Mouse (Mus musculus) limb, embryonic 15.5 days (tissue): Measurements from ENCODE around the gene Tbc1d17. TPM values are rescaled to one million over a fixed set of nuclear protein-coding genes. Genes with fewer than 3 reads are reported as not detected.

Experiments used
- ATAC-seq: fragments of 200-750 bp; cut with Nextera tagmentation; 2 replicates; pipeline ENCODE4 v1.8.0; 2017; ENCODE audit warnings: low read depth, moderate TSS enrichment; ENCODE audit not compliant: insufficient number of reproducible peaks, low FRiP score, low TSS enrichment
- H3K27ac ChIP-seq: fragments of 300-500 bp; sonication (generic); 2 replicates; pipeline ENCODE4 v1.5.1; 2015; ENCODE audit warnings: moderate library complexity, mild to moderate bottlenecking, inconsistent platforms
- H3K27me3 ChIP-seq: fragments of 300-500 bp; sonication (generic); 2 replicates; pipeline ENCODE4 v1.6.1; 2015; ENCODE audit warnings: inconsistent platforms
- H3K36me3 ChIP-seq: fragments of 300-500 bp; sonication (generic); 2 replicates; pipeline ENCODE4 v1.6.1; 2015; ENCODE audit warnings: inconsistent platforms
- H3K4me1 ChIP-seq: fragments of 300-500 bp; sonication (generic); 2 replicates; pipeline ENCODE4 v1.6.1; 2015; ENCODE audit warnings: inconsistent platforms
- H3K4me2 ChIP-seq: fragments of 300-500 bp; sonication (generic); 2 replicates; pipeline ENCODE4 v1.6.1; 2015; ENCODE audit warnings: mild to moderate bottlenecking, inconsistent platforms
- H3K4me3 ChIP-seq: fragments of 300-500 bp; sonication (generic); 2 replicates; pipeline ENCODE4 v1.5.1; 2015; ENCODE audit warnings: mild to moderate bottlenecking, inconsistent platforms
- H3K9ac ChIP-seq: fragments of 300-500 bp; sonication (generic); 2 replicates; pipeline ENCODE4 v1.6.1; 2015; ENCODE audit warnings: inconsistent platforms
- H3K9me3 ChIP-seq: fragments of 300-500 bp; sonication (generic); 2 replicates; pipeline ENCODE4 v1.6.1; 2016; ENCODE audit warnings: inconsistent platforms
- WGBS: fragments of 180-500 bp; shearing (Covaris S2); methylation state at CpG from one replicate; pipeline ENCODE4 v1.1.7; 2015; 5-methylcytosine and 5-hydroxymethylcytosine counted together
- microRNA counts: library from miRNA; unstranded; fragments of <30 nt; microRNA quantifications from one replicate; lab custom pipeline; 2016
- microRNA-seq: library from miRNA; unstranded; fragments of <30 nt; microRNA quantifications from one replicate; pipeline ENCODE4, GENCODE M21; 2016
- polyA plus RNA-seq: library from polyadenylated mRNA; unstranded; fragments of >200 nt; fragmentation: Nextera tagmentation; extraction: Ambion mirVana; gene quantifications from 2 replicates; pipeline ENCODE4 v1.2.1, GENCODE M21; 2015

Gene Tbc1d17
- polyA plus RNA-seq, 1 experiment from 2014 or later = 82.6 TPM

DNA sequence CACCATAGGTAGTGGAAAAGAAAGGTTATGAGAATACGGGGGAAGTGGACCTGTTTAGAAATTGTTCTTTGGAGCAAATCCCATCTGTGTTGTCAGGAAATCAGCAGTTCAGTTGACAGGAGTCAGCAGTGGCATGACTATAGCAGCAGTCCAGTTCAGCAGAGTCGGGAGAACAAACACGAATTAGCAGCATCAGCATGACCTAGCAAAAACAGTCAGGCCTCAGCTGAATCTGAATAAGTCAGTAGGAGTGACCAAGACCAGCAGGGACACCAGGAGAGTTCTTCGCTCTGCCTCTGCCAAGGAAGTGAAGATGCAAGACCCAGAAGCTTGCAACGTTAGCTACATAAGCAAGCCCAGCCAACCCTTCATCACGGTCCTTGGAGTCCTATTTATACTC, 56.1 kb downstream of the Tbc1d17 start:
- no peaks in the 10 kb centered on the region for H3K9me3 ChIP-seq
- no peak overlapping the region for H3K4me2 ChIP-seq
- H3K27me3 ChIP-seq = no peaks in the 10 kb centered on the region
- H3K9ac ChIP-seq = no peak overlapping the region
- no peaks in the 10 kb centered on the region for H3K36me3 ChIP-seq
- no peak overlapping the region for H3K4me3 ChIP-seq
- ATAC-seq = no peak
- no peaks in the 10 kb centered on the region for H3K4me1 ChIP-seq
- no peak overlapping the region for H3K27ac ChIP-seq
- 82% methylated on average over 6 of the region's 6 CpGs for WGBS

DNA sequence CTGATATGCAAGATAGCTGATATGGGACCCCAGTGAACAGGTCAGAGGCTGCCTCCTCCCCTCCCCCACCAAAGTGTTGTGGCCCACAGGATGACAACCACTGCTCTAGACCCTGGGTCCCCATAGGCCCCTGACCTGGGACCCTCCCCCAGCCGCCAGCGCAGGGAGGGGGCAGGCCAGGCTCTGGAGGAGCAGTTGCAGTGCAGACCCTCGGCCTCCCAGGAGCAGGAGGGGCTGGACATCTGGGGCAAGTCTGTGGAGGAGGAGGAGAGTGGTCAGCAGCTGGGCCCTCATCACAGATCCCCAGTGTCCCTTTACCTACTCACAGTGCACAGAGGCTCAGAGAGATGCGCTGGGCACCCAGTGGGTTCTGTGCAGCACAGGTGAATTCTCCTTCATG, 58.8 kb downstream of the Tbc1d17 start:
- 53% methylated on average over 4 of the region's 4 CpGs for WGBS
- no peak for ATAC-seq

DNA sequence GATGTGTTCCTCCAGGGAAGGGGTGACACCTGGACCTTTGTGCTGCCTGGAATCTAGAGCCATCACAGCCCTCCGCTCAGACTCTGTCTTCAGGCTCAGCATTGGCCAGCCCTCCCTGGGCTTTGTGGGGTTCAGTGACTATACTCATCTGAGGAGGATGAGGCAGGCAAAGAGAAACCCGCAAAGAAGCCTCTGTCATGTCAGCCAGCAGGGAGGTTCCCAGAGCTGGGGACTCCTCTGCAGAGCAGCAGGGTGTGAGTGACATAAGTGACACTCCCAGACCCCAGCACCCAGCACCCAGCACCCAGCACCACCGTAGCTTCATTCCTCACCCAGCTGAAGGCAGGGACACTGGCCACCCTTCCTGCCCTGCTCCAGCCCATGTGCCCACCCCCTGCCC, 59.3 kb downstream of the Tbc1d17 start:
- no peak overlapping the region for H3K4me2 ChIP-seq
- H3K27ac ChIP-seq = no peak overlapping the region
- no peak overlapping the region for H3K9ac ChIP-seq
- no peaks in the 10 kb centered on the region for H3K9me3 ChIP-seq
- H3K36me3 ChIP-seq = no peaks in the 10 kb centered on the region
- no peak for ATAC-seq
- H3K4me1 ChIP-seq = no peaks in the 10 kb centered on the region
- no peaks in the 10 kb centered on the region for H3K27me3 ChIP-seq
- H3K4me3 ChIP-seq = no peak overlapping the region
- 61% methylated on average over 3 of the region's 3 CpGs for WGBS

More for the DNA sequence above, 58.8 kb downstream of the Tbc1d17 start:
- H3K36me3 ChIP-seq = no peaks in the 10 kb centered on the region
- H3K4me1 ChIP-seq = no peaks in the 10 kb centered on the region
- H3K4me3 ChIP-seq = no peak overlapping the region
- no peak overlapping the region for H3K4me2 ChIP-seq
- H3K27me3 ChIP-seq = no peaks in the 10 kb centered on the region
- no peaks in the 10 kb centered on the region for H3K9me3 ChIP-seq
- no peak overlapping the region for H3K9ac ChIP-seq
- H3K27ac ChIP-seq = no peak overlapping the region

MicroRNAs encoded within 50 kb of the gene (microRNA counts, 519-probe panel; counts per million panel counts)
- not detected for microRNA mmu-miR-707 (lab: Ali Mortazavi, UCI)

Small RNA genes within 50 kb of the gene (microRNA-seq; reads per million reads assigned to microRNA genes)
- gene Mir707 = not detected

Other genes with a start within 250 kb of the Tbc1d17 start
- 5.4 and 6.4 TPM in 2 replicates for gene Myh14, start 178.2 kb downstream of the Tbc1d17 start, polyA plus RNA-seq
- not detected in 2 replicates for gene Izumo2, start 140.3 kb downstream of the Tbc1d17 start, polyA plus RNA-seq
- gene Vrk3, start 100.7 kb downstream of the Tbc1d17 start, polyA plus RNA-seq = 30.4 and 30.8 TPM in 2 replicates
- 1.7 TPM in 2 replicates for gene Zfp473, start 98.0 kb downstream of the Tbc1d17 start, polyA plus RNA-seq
- gene Nup62, start 33.0 kb downstream of the Tbc1d17 start, polyA plus RNA-seq = 83.6 and 88.0 TPM in 2 replicates
- gene Il4i1, start 32.7 kb downstream of the Tbc1d17 start, polyA plus RNA-seq = 1.0 and 1.6 TPM in 2 replicates
- 5.7 and 6.2 TPM in 2 replicates for gene Atf5, start 32.4 kb downstream of the Tbc1d17 start, polyA plus RNA-seq
- gene Akt1s1, start 88 bp downstream of the Tbc1d17 start, polyA plus RNA-seq = 118 and 124 TPM in 2 replicates
- gene Pnkp, start 8.1 kb upstream of the Tbc1d17 start, polyA plus RNA-seq = 29.7 and 29.8 TPM in 2 replicates
- 286 and 373 TPM in 2 replicates for gene Ptov1, start 20.7 kb upstream of the Tbc1d17 start, polyA plus RNA-seq
- gene Med25, start 43.6 kb upstream of the Tbc1d17 start, polyA plus RNA-seq = 103 and 109 TPM in 2 replicates
- gene Fuz, start 47.0 kb upstream of the Tbc1d17 start, polyA plus RNA-seq = 22.8 and 24.2 TPM in 2 replicates
- gene Ap2a1, start 80.4 kb upstream of the Tbc1d17 start, polyA plus RNA-seq = 68.8 and 71.9 TPM in 2 replicates
- gene Tsks, start 94.1 kb upstream of the Tbc1d17 start, polyA plus RNA-seq = 0.17 TPM in 1 of 2 replicates, not detected in the other
- gene Cpt1c, start 125.8 kb upstream of the Tbc1d17 start, polyA plus RNA-seq = 27.9 and 28.3 TPM in 2 replicates
- 408 and 429 TPM in 2 replicates for gene Prmt1, start 137.5 kb upstream of the Tbc1d17 start, polyA plus RNA-seq
- 101 and 105 TPM in 2 replicates for gene Irf3, start 148.6 kb upstream of the Tbc1d17 start, polyA plus RNA-seq
- 58.8 and 59.4 TPM in 2 replicates for gene Bcl2l12, start 149.6 kb upstream of the Tbc1d17 start, polyA plus RNA-seq
- gene Scaf1, start 167.3 kb upstream of the Tbc1d17 start, polyA plus RNA-seq = 34.8 TPM in 2 replicates
- 44.9 and 49.1 TPM in 2 replicates for gene Rras, start 168.9 kb upstream of the Tbc1d17 start, polyA plus RNA-seq
- gene Prr12, start 203.8 kb upstream of the Tbc1d17 start, polyA plus RNA-seq = 9.3 and 11.5 TPM in 2 replicates
- gene Nosip, start 213.3 kb upstream of the Tbc1d17 start, polyA plus RNA-seq = 63.0 and 70.3 TPM in 2 replicates
- gene Prrg2, start 213.6 kb upstream of the Tbc1d17 start, polyA plus RNA-seq = 23.1 and 25.1 TPM in 2 replicates
- gene Rcn3, start 243.1 kb upstream of the Tbc1d17 start, polyA plus RNA-seq = 653 and 714 TPM in 2 replicates